Mouse (Mus musculus) thymus, adult 2 months (tissue): ENCODE results near the gene Olfr1471.

ENCODE experiments used
- CTCF ChIP-seq: fragments of 200-500 bp; IDR thresholded peaks from 2 replicates; pipeline ENCODE4 v1.5.1; 2012; ENCODE audit warnings: mild to moderate bottlenecking, control low read depth, low read length, moderate library complexity, borderline replicate concordance; ENCODE audit not compliant: control insufficient read depth, poor library complexity, insufficient read depth; ENCODE audit errors: extremely low read depth
- POLR2A ChIP-seq: fragments of 200-500 bp; IDR thresholded peaks from 2 replicates; pipeline ENCODE4 v1.6.1; 2012; ENCODE audit warnings: mild to moderate bottlenecking, low read length, control low read depth, moderate library complexity; ENCODE audit not compliant: control insufficient read depth, poor library complexity, insufficient read depth; ENCODE audit errors: extremely low read depth

GRCm38 (mm10) chr19:13500246-13500645 lies 57.0 kb downstream of the Olfr1471 start, which contains the start of gene Olfr1477:
- TF ChIP-seq CTCF = no peak
- TF ChIP-seq POLR2A = no peak
